Mouse (Mus musculus): Measurements from ENCODE around the gene Acoxl. TPM values are rescaled to one million over a fixed set of nuclear protein-coding genes. Genes with fewer than 3 reads are reported as not detected.

Acoxl gene
- polyA plus RNA-seq (2017; shearing (Covaris generic)), result 1.9 TPM

DNA sequence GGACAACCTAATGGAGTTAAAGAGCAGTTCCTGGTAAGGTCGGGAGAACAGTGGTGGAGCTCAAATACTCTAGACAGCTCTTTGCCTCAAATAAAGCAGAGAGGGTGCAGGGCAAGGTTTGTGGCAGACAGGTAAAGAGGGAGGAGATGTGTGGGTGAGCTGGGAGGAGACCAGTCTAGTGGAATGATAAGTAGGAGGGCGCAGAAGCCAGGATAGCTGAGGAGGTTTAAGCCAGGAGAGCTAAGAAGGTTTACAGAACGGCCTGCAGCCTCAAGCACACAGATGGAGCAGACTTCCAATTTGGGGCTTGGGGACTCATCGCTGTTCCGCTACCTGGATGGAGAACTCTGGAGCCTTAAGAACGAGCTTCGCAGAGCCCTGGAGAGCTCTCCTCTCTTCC is at the start of gene Acoxl:
TSS of gene Acoxl (plus strand) at position 301 of the 400 bp plus-strand sequence.

DNA sequence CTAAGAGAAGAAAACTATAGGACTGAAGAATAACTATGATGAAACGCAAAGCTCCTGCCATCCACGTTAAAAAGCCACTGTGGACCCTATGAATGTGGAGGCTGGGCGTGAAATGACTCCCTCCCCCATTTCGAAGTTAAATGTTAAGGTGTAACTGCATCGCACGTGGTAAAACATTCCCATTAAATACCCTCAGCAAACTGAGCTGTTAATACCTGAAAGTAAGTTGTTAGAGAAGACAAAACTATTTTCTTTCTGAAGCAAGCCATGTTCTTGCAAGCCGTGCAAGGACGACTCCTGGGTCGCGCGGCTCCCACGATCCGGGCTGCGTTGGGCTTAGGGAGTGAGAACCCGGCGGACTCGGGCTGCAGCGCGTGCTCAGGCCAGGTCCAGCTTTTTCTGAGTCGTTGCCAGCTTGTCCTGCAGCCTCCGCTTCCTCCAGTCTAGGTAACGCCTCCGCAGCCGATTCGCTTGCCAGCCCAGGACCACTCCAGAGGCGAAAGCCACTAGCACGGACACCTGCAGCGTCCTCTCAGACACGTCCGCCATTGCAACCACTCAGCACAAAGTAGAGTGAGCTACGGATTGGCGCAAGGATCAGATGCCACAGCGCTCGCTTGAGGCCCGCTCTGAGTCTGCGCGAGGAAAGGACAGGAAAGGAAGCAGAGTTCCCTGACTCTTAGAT is 46.6 kb upstream of the Acoxl start, which contains the start of gene Mtln:
TSS of gene Mtln (minus strand) at position 570 of the 685 bp plus-strand sequence.

DNA sequence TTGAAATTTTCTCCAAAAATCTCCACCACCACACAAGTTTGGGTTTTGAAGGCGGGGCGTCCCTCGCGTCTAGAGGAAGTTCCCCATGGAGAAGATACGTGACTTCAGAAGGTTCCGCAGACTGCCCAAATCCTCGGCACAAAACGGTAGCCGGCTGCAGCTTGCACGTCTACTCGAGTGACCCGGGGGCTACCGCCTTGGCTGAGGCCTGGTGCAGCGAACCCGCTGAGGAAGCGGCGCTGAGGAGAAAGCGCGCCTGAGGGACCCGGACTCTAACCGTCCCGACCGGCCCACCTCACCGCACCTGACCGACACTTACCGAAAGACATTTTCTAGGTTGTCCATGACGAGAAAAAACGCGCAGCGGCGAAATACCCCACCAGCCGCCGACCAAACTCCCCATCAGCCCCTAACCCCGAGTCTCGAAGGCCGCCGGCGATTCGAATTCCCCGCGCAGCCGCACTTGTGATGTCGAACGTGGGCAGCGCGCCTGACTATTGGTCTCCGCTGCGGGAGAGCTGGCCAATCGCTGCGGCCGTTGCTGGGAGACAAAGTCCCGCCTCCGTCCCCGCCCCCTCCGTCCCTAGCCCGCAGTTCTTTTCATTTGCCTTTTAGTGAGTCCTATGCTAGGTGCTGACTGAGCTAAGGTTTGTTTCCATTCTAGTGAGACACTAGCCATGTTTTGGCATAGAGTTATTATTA is 7.1 kb upstream of the Acoxl start, which contains the start of gene Bub1:
TSS of gene Bub1 (minus strand) at position 465 of the 702 bp plus-strand sequence.

DNA sequence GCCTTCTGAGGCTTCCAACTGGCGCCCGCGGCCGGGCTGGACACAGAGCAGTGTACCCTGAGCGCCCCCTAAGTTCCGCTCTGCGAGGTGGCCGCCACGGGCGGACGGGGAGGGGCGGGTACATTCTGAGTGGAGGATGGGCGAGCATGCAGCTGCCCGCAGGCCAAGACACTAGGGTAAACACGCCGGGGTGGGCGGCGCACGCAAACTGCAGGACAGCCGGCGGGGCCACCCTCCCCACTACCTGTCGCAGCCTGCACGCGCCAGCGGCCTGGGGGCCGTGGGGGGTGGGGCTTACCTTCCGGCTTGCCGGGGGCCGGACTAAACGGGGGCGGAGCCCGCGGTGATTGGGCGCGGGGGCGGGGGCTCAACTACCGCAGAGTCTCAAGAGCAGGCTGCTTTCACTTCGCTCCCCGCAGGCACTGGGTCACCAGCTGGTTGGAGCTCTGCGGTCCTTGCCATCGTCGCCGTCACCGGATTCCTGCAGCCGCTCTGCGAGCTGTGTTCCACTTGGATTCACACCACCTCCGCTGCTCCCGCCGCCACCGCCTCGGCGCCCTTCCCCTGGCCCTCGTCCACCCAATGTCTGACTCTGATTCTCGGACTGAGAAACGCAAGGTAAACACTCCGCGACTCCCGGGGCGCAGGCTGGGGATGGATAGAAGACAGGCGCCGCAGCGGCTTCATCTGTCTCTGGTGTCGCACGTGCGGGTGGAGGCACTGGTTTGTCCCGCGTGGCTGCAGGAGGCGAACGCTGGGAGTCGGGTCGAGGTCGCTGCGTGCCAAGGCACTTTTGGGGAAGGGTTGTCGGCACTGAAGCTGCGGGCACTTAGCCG is 287.2 kb downstream of the Acoxl start, which contains the start of gene Bcl2l11:
TSS of gene Bcl2l11 (plus strand) at position 404 of the 836 bp plus-strand sequence.

Other genes with a start within 250 kb of the Acoxl start
- gene Mal, start 182.2 kb upstream of the Acoxl start, polyA plus RNA-seq (2017; shearing (Covaris generic)), result not detected
- not detected for gene Mall, start 108.9 kb upstream of the Acoxl start, polyA plus RNA-seq (2017; shearing (Covaris generic))
- gene Nphp1, start 50.0 kb upstream of the Acoxl start, polyA plus RNA-seq (2017; shearing (Covaris generic)), result 1.7 TPM
- 15.7 TPM for gene Mtln, start 46.4 kb upstream of the Acoxl start, polyA plus RNA-seq (2017; shearing (Covaris generic))
- 1.2 TPM for gene Bub1, start 7.0 kb upstream of the Acoxl start, polyA plus RNA-seq (2017; shearing (Covaris generic))